Mouse (Mus musculus): ENCODE measurements at regions not wholly inside any gene's neighbourhood (a gene's known extent, or its start where the extent isn't known, plus 50 kb on each side); places are given as distances from the start of the nearest gene placed in this dataset.

DNA sequence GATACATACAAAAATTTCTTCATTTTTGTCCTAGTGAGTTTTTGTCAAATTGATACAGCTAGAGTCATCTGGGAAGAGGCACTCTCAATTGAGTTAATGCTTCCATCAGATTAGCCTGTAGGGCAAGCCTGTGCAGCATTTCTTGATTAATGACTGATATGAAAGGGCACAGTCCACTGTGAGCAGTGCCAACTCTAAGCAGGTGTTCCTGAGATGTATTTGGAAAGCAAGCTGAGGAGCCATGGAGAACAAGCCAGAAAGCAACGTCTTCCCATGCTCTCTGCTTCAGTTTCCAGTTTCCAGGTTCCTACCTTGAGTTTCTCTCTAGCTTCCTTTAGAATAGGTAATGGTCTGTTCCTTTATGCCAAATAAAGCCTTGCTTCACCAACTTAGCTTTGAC, 125.5 kb upstream of the 1700064H15Rik start:
- Histone ChIP-seq H3K27me3 (replicated peaks) (no peaks in the 10 kb centered on the region), H3K4me3 (replicated peaks in 1 of 3; ENCODE audit: low read depth in 2 of 3, low read length in 2 of 3, poor library complexity in 1 of 3) (no peak overlapping the region), H3K79me2 (replicated peaks; ENCODE audit: control insufficient read depth, extremely low read depth, insufficient read depth, poor library complexity, severe bottlenecking) (no peaks in the 10 kb centered on the region), H3K4me2 (ENCODE audit: insufficient read depth, low read depth, poor library complexity, severe bottlenecking) (no peak overlapping the region), H3K9me3 (replicated peaks; ENCODE audit: low read length) (no peaks in the 10 kb centered on the region), H3K27ac (ENCODE audit: insufficient read depth, low read depth) (no peak overlapping the region), H3K36me3 (replicated peaks in 1 of 2; ENCODE audit: control insufficient read depth in 1 of 2, insufficient read depth in 1 of 2, low read length in 1 of 2) (no peaks in the 10 kb centered on the region), H3K9ac (ENCODE audit: insufficient read depth, low read depth) (no peak overlapping the region), H3K4me1 (ENCODE audit: control insufficient read depth in 1 of 2, insufficient read depth in 2 of 2) (no peaks in the 10 kb centered on the region)
- DNase-seq (ENCODE audit: extremely low read depth), result no peak
- in situ Hi-C loops (cut with MboI; ENCODE audit: low pct_ligation_motif_present, low pct_unique_long_range_greater_than_20kb, low sequenced_read_pairs) (no loop called here), dilution Hi-C loops (cut with MboI; ENCODE audit: extremely low pct_ligation_motif_present, extremely low pct_unique_long_range_greater_than_20kb, low sequenced_read_pairs) (no loop called here)
- no peak for TF ChIP-seq ELF1 (IDR thresholded peaks at IDR 0.05; ENCODE audit: low read depth, low read length)
- no peak for TF ChIP-seq CHD2 (IDR thresholded peaks at IDR 0.05; ENCODE audit: low read length)
- no peak for TF ChIP-seq MEF2A (IDR thresholded peaks at IDR 0.05; ENCODE audit: borderline replicate concordance, low read depth, low read length)
- TF ChIP-seq ZNF384 (IDR thresholded peaks at IDR 0.05; ENCODE audit: low read depth, low read length), result no peak
- TF ChIP-seq USF2 (conservative IDR thresholded peaks at IDR 0.05; ENCODE audit: low read depth, low read length), result no peak
- no peak for TF ChIP-seq BHLHE40 (IDR thresholded peaks at IDR 0.05; ENCODE audit: low read depth, low read length)
- TF ChIP-seq HCFC1 (IDR thresholded peaks at IDR 0.05; ENCODE audit: low read depth, low read length), result no peak
- TF ChIP-seq POLR2A (IDR thresholded peaks at IDR 0.05; ENCODE audit: low read depth, low read length), result no peak
- no peak for TF ChIP-seq MXI1 (IDR thresholded peaks at IDR 0.05; ENCODE audit: low read depth, low read length)
- TF ChIP-seq ZKSCAN1 (IDR thresholded peaks at IDR 0.05; ENCODE audit: borderline replicate concordance, low read depth, low read length), result no peak

DNA sequence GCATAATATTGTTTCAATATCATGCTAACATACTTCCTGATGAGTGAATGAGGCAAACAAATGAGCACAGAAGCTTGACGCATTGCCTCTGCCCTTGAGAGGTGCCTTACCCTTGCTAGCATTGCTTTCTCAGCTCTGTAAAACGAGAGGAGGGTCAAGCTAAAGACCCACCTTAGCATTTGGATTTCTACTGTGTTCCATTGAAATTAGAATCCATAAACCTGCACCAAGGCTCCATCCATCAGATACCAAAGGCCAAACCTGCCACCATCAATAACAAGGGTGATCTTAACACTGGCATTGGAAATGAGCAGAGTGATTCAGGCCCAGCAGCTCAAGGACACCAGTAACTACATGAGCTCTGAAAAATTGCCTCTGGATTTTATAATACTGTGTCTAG, 126.2 kb upstream of the 1700064H15Rik start:
- TF ChIP-seq POLR2A (IDR thresholded peaks at IDR 0.05; ENCODE audit: low read depth, low read length) (no peak), ZKSCAN1 (IDR thresholded peaks at IDR 0.05; ENCODE audit: borderline replicate concordance, low read depth, low read length) (no peak), JUND (conservative IDR thresholded peaks at IDR 0.05; ENCODE audit: low read depth, low read length) (no peak), ZNF384 (IDR thresholded peaks at IDR 0.05; ENCODE audit: low read depth, low read length) (no peak), MYC (IDR thresholded peaks at IDR 0.05; ENCODE audit: low read depth, low read length) (no peak), TCF12 (IDR thresholded peaks at IDR 0.05; ENCODE audit: low read depth, low read length) (no peak), MEF2A (IDR thresholded peaks at IDR 0.05; ENCODE audit: borderline replicate concordance, low read depth, low read length) (no peak), IRF4 (IDR thresholded peaks at IDR 0.05; ENCODE audit: low read depth, low read length) (no peak), CHD1 (IDR thresholded peaks at IDR 0.05; ENCODE audit: low read depth, low read length) (no peak), RCOR1 (conservative IDR thresholded peaks at IDR 0.05; ENCODE audit: low read depth, low read length) (no peak)
- Histone ChIP-seq H3K9me3 (replicated peaks; ENCODE audit: low read length) (no peaks in the 10 kb centered on the region), H3K4me1 (ENCODE audit: control insufficient read depth in 1 of 2, insufficient read depth in 2 of 2) (no peaks in the 10 kb centered on the region), H3K27me3 (replicated peaks) (no peaks in the 10 kb centered on the region), H3K9ac (ENCODE audit: insufficient read depth, low read depth) (no peak overlapping the region), H3K36me3 (replicated peaks in 1 of 2; ENCODE audit: control insufficient read depth in 1 of 2, insufficient read depth in 1 of 2, low read length in 1 of 2) (no peaks in the 10 kb centered on the region), H3K79me2 (replicated peaks; ENCODE audit: control insufficient read depth, extremely low read depth, insufficient read depth, poor library complexity, severe bottlenecking) (no peaks in the 10 kb centered on the region), H3K27ac (ENCODE audit: insufficient read depth, low read depth) (no peak overlapping the region), H3K4me3 (replicated peaks in 1 of 3; ENCODE audit: low read depth in 2 of 3, low read length in 2 of 3, poor library complexity in 1 of 3) (no peak overlapping the region), H3K4me2 (ENCODE audit: insufficient read depth, low read depth, poor library complexity, severe bottlenecking) (no peak overlapping the region)
- in situ Hi-C loops (cut with MboI; ENCODE audit: low pct_ligation_motif_present, low pct_unique_long_range_greater_than_20kb, low sequenced_read_pairs), result no loop called here
- DNase-seq (ENCODE audit: extremely low read depth), result no peak
- dilution Hi-C loops (cut with MboI; ENCODE audit: extremely low pct_ligation_motif_present, extremely low pct_unique_long_range_greater_than_20kb, low sequenced_read_pairs), result no loop called here
